ENCODE assay signal across 9 mouse cellular contexts in genomic region chr5:136292971-136293418, GRCm38 (mm10). TPM values are rescaled to one million over a fixed set of nuclear protein-coding genes. Genes with fewer than 3 reads are reported as not detected.
A peak's percentile ranks its signal among the peaks of the same experiment; 100 is the strongest.
DNase-seq lines count a peak whose midpoint lies in the region; ATAC-seq and TF ChIP-seq lines count a peak whose summit lies in the region.
"Had no signal": no experiment of that assay in that cellular context is flagged by ENCODE, and none has a peak within 500 bp of the region (broad histone marks: within the 10 kb centered on the region; RNA-seq: fewer than 3 reads in every experiment).

No protein-coding gene starts in this region.

- no peaks in the 10 kb centered on the region for H3K9me3 ChIP-seq in heart, embryonic 11.5 days (replicated peaks; ENCODE audit: control insufficient read depth, low read length)
- H3K9me3 ChIP-seq in heart, embryonic 10.5 days = no peaks in the 10 kb centered on the region
- H3K9me3 ChIP-seq in hindbrain, postnatal 0 days (ENCODE audit: low read length) = no peaks in the 10 kb centered on the region
- H3K9me3 ChIP-seq: lung, embryonic 15.5 days had no signal

- 0 out of 2 replicates have a peak, but pooled peaks cover 3% of the 10 kb centered on the region for H3K36me3 ChIP-seq in heart, embryonic 11.5 days (ENCODE audit: control insufficient read depth, insufficient read depth, low read length)
- peaks cover 53% of the 10 kb centered on the region for H3K36me3 ChIP-seq in heart, embryonic 10.5 days
- peaks cover 7% of the 10 kb centered on the region; the same call in 1 of the 2 replicates for H3K36me3 ChIP-seq in hindbrain, postnatal 0 days (ENCODE audit: insufficient read depth, low read length)

- no peak for TF ChIP-seq CTCF in hindbrain, postnatal 0 days (IDR thresholded peaks at IDR 0.05; ENCODE audit: low read depth)

- H3K27me3 ChIP-seq in heart, embryonic 11.5 days (ENCODE audit: control insufficient read depth, insufficient read depth, low read length) = no peaks in the 10 kb centered on the region
- no peaks in the 10 kb centered on the region for H3K27me3 ChIP-seq in heart, embryonic 10.5 days (ENCODE audit: insufficient read depth, poor library complexity, severe bottlenecking)
- no peaks in the 10 kb centered on the region for H3K27me3 ChIP-seq in hindbrain, postnatal 0 days (ENCODE audit: insufficient read depth, low read length)
- H3K27me3 ChIP-seq: lung, embryonic 15.5 days had no signal

- H3K9ac ChIP-seq in heart, embryonic 11.5 days (ENCODE audit: low read depth, low read length) = no peak overlapping the region
- H3K9ac ChIP-seq in hindbrain, postnatal 0 days (replicated peaks; ENCODE audit: low read length) = no peak overlapping the region
- H3K9ac ChIP-seq: lung, embryonic 15.5 days had no signal

- H3K27ac ChIP-seq in heart, embryonic 11.5 days (ENCODE audit: low read depth, low read length) = peak overlapping the region; percentile 50
- H3K27ac ChIP-seq in heart, embryonic 10.5 days = no peak overlapping the region
- H3K27ac ChIP-seq in hindbrain, postnatal 0 days = peak overlapping the region; percentile 60; the same call in 1 of the 2 replicates
- H3K27ac ChIP-seq: lung, embryonic 15.5 days had no signal

- 58% methylated on average over 4 of the region's 4 CpGs for WGBS in heart, embryonic 11.5 days (ENCODE audit: insufficient replicate concordance)
- WGBS in heart, embryonic 10.5 days = 70% methylated on average over 4 of the region's 4 CpGs
- 46% methylated on average over 4 of the region's 4 CpGs for WGBS in hindbrain, postnatal 0 days

- ATAC-seq in heart, embryonic 11.5 days (replicated peaks; ENCODE audit: insufficient number of reproducible peaks, low FRiP score, low TSS enrichment) = no peak
- no peak for ATAC-seq in hindbrain, postnatal 0 days

- H3K4me1 ChIP-seq in heart, embryonic 11.5 days (ENCODE audit: control insufficient read depth, insufficient read depth, low read length) = peaks cover 11% of the 10 kb centered on the region
- H3K4me1 ChIP-seq in heart, embryonic 10.5 days = peaks cover 13% of the 10 kb centered on the region; the same call in 1 of the 2 replicates
- H3K4me1 ChIP-seq in hindbrain, postnatal 0 days (ENCODE audit: insufficient read depth, low read length) = no peaks in the 10 kb centered on the region
- H3K4me1 ChIP-seq: lung, embryonic 15.5 days had no signal

- H3K4me2 ChIP-seq in heart, embryonic 11.5 days = no peak overlapping the region
- no peak overlapping the region for H3K4me2 ChIP-seq in hindbrain, postnatal 0 days (ENCODE audit: low read depth, low read length)
- H3K4me2 ChIP-seq: lung, embryonic 15.5 days had no signal

- H3K4me3 ChIP-seq in heart, embryonic 11.5 days (ENCODE audit: low read depth, low read length) = no peak overlapping the region
- no peak overlapping the region for H3K4me3 ChIP-seq in heart, embryonic 10.5 days
- no peak overlapping the region for H3K4me3 ChIP-seq in hindbrain, postnatal 0 days (ENCODE audit: low read length)
- H3K4me3 ChIP-seq: lung, embryonic 15.5 days; myocyte had no signal

- DNase-seq in heart, embryonic 10.5 days (ENCODE audit: low spot score) = no peak
- peak; percentile 12 to 21 for DNase-seq in right cerebral cortex, adult 2 months (ENCODE audit: low spot score in 2 of 2)
- no peak for DNase-seq in right cerebral cortex, postnatal 4 days
- DNase-seq in hindbrain, postnatal 0 days (ENCODE audit: low spot score) = peak; percentile 4
- no peak for DNase-seq in frontal cortex, postnatal 10 days (ENCODE audit: low spot score in 2 of 2)
- DNase-seq in urinary bladder, adult 18-20 months (ENCODE audit: low spot score in 2 of 2) = no peak

RNA-seq across cellular contexts. Expression of gene Sh2b2, which starts 46.6 kb away (rescaled TPM):
- polyA plus RNA-seq in heart, embryonic 11.5 days (2014; fragmentation: Nextera tagmentation; extraction: Ambion mirVana) = 0.72 and 1.2 TPM in 2 replicates
- 1.7 and 4.9 TPM in 2 replicates for polyA plus RNA-seq in heart, embryonic 10.5 days (2016; fragmentation: Nextera tagmentation; extraction: Ambion mirVana)
- 41.7 and 49.6 TPM in 2 replicates for total RNA-seq in hindbrain, postnatal 0 days (2014; rRNA removed)
- 14.4 and 15.3 TPM in 2 replicates for polyA plus RNA-seq in hindbrain, postnatal 0 days (2015; fragmentation: Nextera tagmentation; extraction: Ambion mirVana)

Comparison
In these comparisons a context has a peak if more than half of its experiments do, and no peak if none do; other contexts are left out.
1. DNase-seq: peak in right cerebral cortex, adult 2 months (2 of 2) and hindbrain, postnatal 0 days (single experiment); none in heart, embryonic 10.5 days (single experiment), right cerebral cortex, postnatal 4 days (single experiment), frontal cortex, postnatal 10 days (0 of 2) and urinary bladder, adult 18-20 months (0 of 2).